Mouse (Mus musculus): ENCODE results near the gene 2900026A02Rik. TPM values are rescaled to one million over a fixed set of nuclear protein-coding genes. Genes with fewer than 3 reads are reported as not detected.

Gene 2900026A02Rik
- polyA plus RNA-seq, 1 experiment from 2014 or later: 1.2 TPM

GRCm38 (mm10) chr5:113107709-113108108, 113.3 kb downstream of the 2900026A02Rik start:
- H3K4me1 ChIP-seq (ENCODE audit: control insufficient read depth, insufficient read depth, low read length): peaks cover 6% of the 10 kb centered on the region
- ATAC-seq (ENCODE audit: low FRiP score) (no peak), DNase-seq (ENCODE audit: low spot score, missing footprints) (no peak)
- H3K4me3 ChIP-seq (ENCODE audit: low read depth, low read length): no peak overlapping the region
- WGBS: 80% methylated on average over 3 of the region's 3 CpGs
- no peaks in the 10 kb centered on the region for H3K36me3 ChIP-seq (ENCODE audit: control insufficient read depth, insufficient read depth, low read length)
- H3K4me2 ChIP-seq: no peak overlapping the region
- no peaks in the 10 kb centered on the region for H3K9me3 ChIP-seq (ENCODE audit: control insufficient read depth, low read length)
- no peaks in the 10 kb centered on the region for H3K27me3 ChIP-seq (ENCODE audit: control insufficient read depth, insufficient read depth, low read length)
- H3K27ac ChIP-seq (ENCODE audit: low read depth, low read length): no peak overlapping the region
- no peak overlapping the region for H3K9ac ChIP-seq (ENCODE audit: low read length)

GRCm38 (mm10) chr5:113106594-113106993, 114.4 kb downstream of the 2900026A02Rik start:
- no peak overlapping the region for H3K4me3 ChIP-seq (ENCODE audit: low read depth, low read length)
- 87% methylated on average over 7 of the region's 7 CpGs for WGBS
- H3K36me3 ChIP-seq (ENCODE audit: control insufficient read depth, insufficient read depth, low read length): no peaks in the 10 kb centered on the region
- H3K27me3 ChIP-seq (ENCODE audit: control insufficient read depth, insufficient read depth, low read length): no peaks in the 10 kb centered on the region
- H3K4me1 ChIP-seq (ENCODE audit: control insufficient read depth, insufficient read depth, low read length): peaks cover 10% of the 10 kb centered on the region
- no peak overlapping the region for H3K27ac ChIP-seq (ENCODE audit: low read depth, low read length)
- DNase-seq (ENCODE audit: low spot score, missing footprints) (no peak), ATAC-seq (ENCODE audit: low FRiP score) (no peak)
- no peak overlapping the region for H3K4me2 ChIP-seq
- no peak overlapping the region for H3K9ac ChIP-seq (ENCODE audit: low read length)
- H3K9me3 ChIP-seq (ENCODE audit: control insufficient read depth, low read length): no peaks in the 10 kb centered on the region

GRCm38 (mm10) chr5:113105481-113105880, 115.6 kb downstream of the 2900026A02Rik start:
- Histone ChIP-seq H3K9ac (ENCODE audit: low read length) (no peak overlapping the region), H3K36me3 (ENCODE audit: control insufficient read depth, insufficient read depth, low read length) (no peaks in the 10 kb centered on the region), H3K9me3 (ENCODE audit: control insufficient read depth, low read length) (no peaks in the 10 kb centered on the region), H3K27ac (ENCODE audit: low read depth, low read length) (no peak overlapping the region), H3K4me2 (no peak overlapping the region), H3K4me3 (ENCODE audit: low read depth, low read length) (no peak overlapping the region), H3K27me3 (ENCODE audit: control insufficient read depth, insufficient read depth, low read length) (no peaks in the 10 kb centered on the region), H3K4me1 (ENCODE audit: control insufficient read depth, insufficient read depth, low read length) (peaks cover 4% of the 10 kb centered on the region; the same call in 1 of the 2 replicates)
- ATAC-seq (ENCODE audit: low FRiP score) (no peak), DNase-seq (ENCODE audit: low spot score, missing footprints) (no peak)
- 90% methylated on average over 4 of the region's 4 CpGs for WGBS

GRCm38 (mm10) chr5:113105035-113105434, 116.0 kb downstream of the 2900026A02Rik start:
- Histone ChIP-seq H3K9ac (ENCODE audit: low read length) (no peak overlapping the region), H3K4me2 (no peak overlapping the region), H3K4me1 (ENCODE audit: control insufficient read depth, insufficient read depth, low read length) (peaks cover 4% of the 10 kb centered on the region; the same call in 1 of the 2 replicates), H3K9me3 (ENCODE audit: control insufficient read depth, low read length) (no peaks in the 10 kb centered on the region), H3K36me3 (ENCODE audit: control insufficient read depth, insufficient read depth, low read length) (no peaks in the 10 kb centered on the region), H3K4me3 (ENCODE audit: low read depth, low read length) (no peak overlapping the region), H3K27me3 (ENCODE audit: control insufficient read depth, insufficient read depth, low read length) (no peaks in the 10 kb centered on the region), H3K27ac (ENCODE audit: low read depth, low read length) (no peak overlapping the region)
- DNase-seq (ENCODE audit: low spot score, missing footprints) (no peak), ATAC-seq (ENCODE audit: low FRiP score) (no peak)
- WGBS: 85% methylated on average over 9 of the region's 9 CpGs

- Histone ChIP-seq H3K36me3 (ENCODE audit: control insufficient read depth, insufficient read depth, low read length) (no peaks in the 10 kb centered on the region), H3K9ac (ENCODE audit: low read length) (peak overlapping the region; percentile 22), H3K27me3 (ENCODE audit: control insufficient read depth, insufficient read depth, low read length) (no peaks in the 10 kb centered on the region), H3K9me3 (ENCODE audit: control insufficient read depth, low read length) (no peaks in the 10 kb centered on the region), H3K4me1 (ENCODE audit: control insufficient read depth, insufficient read depth, low read length) (peaks cover 4% of the 10 kb centered on the region; the same call in 1 of the 2 replicates), H3K27ac (ENCODE audit: low read depth, low read length) (no peak overlapping the region), H3K4me2 (no peak overlapping the region), H3K4me3 (ENCODE audit: low read depth, low read length) (no peak overlapping the region)
- DNase-seq (ENCODE audit: low spot score, missing footprints): no peak
- peak; percentile 45; the same call in 1 of the 2 replicates for ATAC-seq (ENCODE audit: low FRiP score)
- 24% methylated on average over 7 of the region's 7 CpGs for WGBS
Observed at GRCm38 (mm10) chr5:113102455-113102854, 118.6 kb downstream of the 2900026A02Rik start.

- Histone ChIP-seq H3K36me3 (ENCODE audit: control insufficient read depth, insufficient read depth, low read length) (no peaks in the 10 kb centered on the region), H3K27me3 (ENCODE audit: control insufficient read depth, insufficient read depth, low read length) (no peaks in the 10 kb centered on the region), H3K4me1 (ENCODE audit: control insufficient read depth, insufficient read depth, low read length) (peaks cover 4% of the 10 kb centered on the region; the same call in 1 of the 2 replicates), H3K27ac (ENCODE audit: low read depth, low read length) (no peak overlapping the region), H3K4me2 (no peak overlapping the region), H3K9ac (ENCODE audit: low read length) (no peak overlapping the region), H3K9me3 (ENCODE audit: control insufficient read depth, low read length) (no peaks in the 10 kb centered on the region), H3K4me3 (ENCODE audit: low read depth, low read length) (no peak overlapping the region)
- DNase-seq (ENCODE audit: low spot score, missing footprints): peak; percentile 78
- no peak for ATAC-seq (ENCODE audit: low FRiP score)
- 87% methylated on average over 10 of the region's 10 CpGs for WGBS
Observed at GRCm38 (mm10) chr5:113101457-113101856, 119.6 kb downstream of the 2900026A02Rik start.

GRCm38 (mm10) chr5:113100422-113100821, 120.6 kb downstream of the 2900026A02Rik start:
- peaks cover 4% of the 10 kb centered on the region; the same call in 1 of the 2 replicates for H3K4me1 ChIP-seq (ENCODE audit: control insufficient read depth, insufficient read depth, low read length)
- no peaks in the 10 kb centered on the region for H3K9me3 ChIP-seq (ENCODE audit: control insufficient read depth, low read length)
- no peaks in the 10 kb centered on the region for H3K27me3 ChIP-seq (ENCODE audit: control insufficient read depth, insufficient read depth, low read length)
- H3K36me3 ChIP-seq (ENCODE audit: control insufficient read depth, insufficient read depth, low read length): no peaks in the 10 kb centered on the region
- H3K27ac ChIP-seq (ENCODE audit: low read depth, low read length): no peak overlapping the region
- no peak overlapping the region for H3K4me3 ChIP-seq (ENCODE audit: low read depth, low read length)
- H3K4me2 ChIP-seq: no peak overlapping the region
- 88% methylated on average over 11 of the region's 11 CpGs for WGBS
- ATAC-seq (ENCODE audit: low FRiP score) (no peak), DNase-seq (ENCODE audit: low spot score, missing footprints) (peak; percentile 80)
- H3K9ac ChIP-seq (ENCODE audit: low read length): no peak overlapping the region

- no peak overlapping the region for H3K27ac ChIP-seq (ENCODE audit: low read depth, low read length)
- ATAC-seq (ENCODE audit: low FRiP score): peak; percentile 55
- WGBS: 36% methylated on average over 1 of the region's 1 CpGs
Observed at GRCm38 (mm10) chr5:113099546-113099945, 121.5 kb downstream of the 2900026A02Rik start.

GRCm38 (mm10) chr5:113097551-113097950, 123.5 kb downstream of the 2900026A02Rik start:
- Histone ChIP-seq H3K9me3 (ENCODE audit: control insufficient read depth, low read length) (no peaks in the 10 kb centered on the region), H3K27me3 (ENCODE audit: control insufficient read depth, insufficient read depth, low read length) (no peaks in the 10 kb centered on the region), H3K36me3 (ENCODE audit: control insufficient read depth, insufficient read depth, low read length) (no peaks in the 10 kb centered on the region), H3K4me1 (ENCODE audit: control insufficient read depth, insufficient read depth, low read length) (peaks cover 2% of the 10 kb centered on the region; the same call in 1 of the 2 replicates), H3K4me2 (no peak overlapping the region), H3K27ac (ENCODE audit: low read depth, low read length) (no peak overlapping the region), H3K4me3 (ENCODE audit: low read depth, low read length) (no peak overlapping the region), H3K9ac (ENCODE audit: low read length) (no peak overlapping the region)
- DNase-seq (ENCODE audit: low spot score, missing footprints) (no peak), ATAC-seq (ENCODE audit: low FRiP score) (no peak)
- 92% methylated on average over 17 of the region's 17 CpGs for WGBS

More at GRCm38 (mm10) chr5:113099546-113099945, 121.5 kb downstream of the 2900026A02Rik start:
- Histone ChIP-seq H3K36me3 (ENCODE audit: control insufficient read depth, insufficient read depth, low read length) (no peaks in the 10 kb centered on the region), H3K4me1 (ENCODE audit: control insufficient read depth, insufficient read depth, low read length) (peaks cover 4% of the 10 kb centered on the region; the same call in 1 of the 2 replicates), H3K9ac (ENCODE audit: low read length) (no peak overlapping the region), H3K9me3 (ENCODE audit: control insufficient read depth, low read length) (no peaks in the 10 kb centered on the region), H3K4me2 (no peak overlapping the region), H3K4me3 (ENCODE audit: low read depth, low read length) (no peak overlapping the region), H3K27me3 (ENCODE audit: control insufficient read depth, insufficient read depth, low read length) (no peaks in the 10 kb centered on the region)
- DNase-seq (ENCODE audit: low spot score, missing footprints): peak; percentile 99
